Mouse (Mus musculus): Measurements from ENCODE around the gene D1Pas1. TPM values are rescaled to one million over a fixed set of nuclear protein-coding genes. Genes with fewer than 3 reads are reported as not detected.

Gene D1Pas1
- polyA plus RNA-seq, 1 experiment, result 77.4 TPM

DNA sequence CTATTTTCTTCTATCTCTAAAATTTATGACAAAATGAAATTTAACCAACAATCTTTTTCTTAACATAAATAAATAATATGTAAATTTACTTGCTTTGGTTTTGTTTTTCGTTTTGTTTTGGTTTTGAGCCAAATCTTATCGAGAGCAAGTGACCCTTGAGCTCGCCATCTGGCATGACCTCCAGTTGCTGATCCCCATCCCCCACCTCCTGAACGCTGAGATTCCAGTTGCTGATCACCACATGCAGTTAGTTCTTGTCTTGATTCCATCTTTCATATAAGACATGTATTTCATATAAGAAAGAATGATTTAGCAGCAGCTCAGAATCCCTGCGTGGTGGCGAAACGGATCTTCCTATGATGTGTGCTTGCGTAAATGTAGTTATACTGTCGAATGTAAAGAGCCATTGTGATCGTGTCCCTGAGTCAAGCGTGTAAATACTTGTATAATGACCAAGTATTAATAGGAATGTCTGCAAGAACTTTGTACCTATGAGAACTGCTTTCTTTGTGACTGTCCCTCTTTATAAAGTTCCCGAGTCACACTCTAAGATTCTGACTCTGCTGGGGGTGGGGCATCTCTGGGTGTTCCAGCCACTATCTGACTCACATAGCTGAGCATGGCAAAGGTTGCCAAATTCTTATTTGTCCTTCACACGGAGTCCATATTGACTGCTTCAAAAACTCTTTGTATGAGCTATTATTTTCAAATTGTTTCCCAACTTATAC is 36.9 kb upstream of the D1Pas1 start:
- H3K36me3 ChIP-seq (ENCODE audit: control insufficient read depth, insufficient read depth, low read length), result no peaks in the 10 kb centered on the region
- H3K27ac ChIP-seq (ENCODE audit: control insufficient read depth, insufficient read depth, low read depth, low read length), result no peak overlapping the region
- H3K27me3 ChIP-seq (ENCODE audit: control insufficient read depth, insufficient read depth, low read length), result no peaks in the 10 kb centered on the region
- H3K4me3 ChIP-seq (ENCODE audit: control insufficient read depth, low read depth, low read length), result no peak overlapping the region
- TF ChIP-seq POLR2A (IDR thresholded peaks at IDR 0.05; ENCODE audit: control insufficient read depth, low read depth, low read length), result no peak
- no peak for TF ChIP-seq CTCF (IDR thresholded peaks at IDR 0.05; ENCODE audit: control insufficient read depth, insufficient read depth, insufficient replicate concordance, low read depth, low read length)
- H3K4me1 ChIP-seq (ENCODE audit: control insufficient read depth, insufficient read depth, low read length), result no peaks in the 10 kb centered on the region

DNA sequence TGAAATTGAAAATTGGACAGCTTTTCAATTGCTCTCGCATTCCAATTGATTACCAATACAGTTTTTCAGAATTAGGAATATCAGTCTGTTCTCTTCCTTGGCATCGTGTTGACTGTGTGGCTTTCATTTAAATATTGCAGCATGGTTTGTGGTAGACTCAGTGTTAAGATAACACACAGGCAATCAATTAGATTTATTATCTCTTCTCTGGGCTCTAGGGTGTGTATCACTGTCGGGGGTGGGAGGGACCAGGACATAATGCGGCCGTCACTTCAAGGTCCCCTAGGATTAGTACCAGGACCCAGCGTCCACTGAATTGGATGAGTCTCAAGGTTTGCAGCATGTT is 36.4 kb upstream of the D1Pas1 start:
- no peak overlapping the region for H3K27ac ChIP-seq (ENCODE audit: control insufficient read depth, insufficient read depth, low read depth, low read length)
- no peaks in the 10 kb centered on the region for H3K36me3 ChIP-seq (ENCODE audit: control insufficient read depth, insufficient read depth, low read length)
- TF ChIP-seq POLR2A (IDR thresholded peaks at IDR 0.05; ENCODE audit: control insufficient read depth, low read depth, low read length) (no peak), CTCF (IDR thresholded peaks at IDR 0.05; ENCODE audit: control insufficient read depth, insufficient read depth, insufficient replicate concordance, low read depth, low read length) (no peak)
- no peak overlapping the region for H3K4me3 ChIP-seq (ENCODE audit: control insufficient read depth, low read depth, low read length)
- no peaks in the 10 kb centered on the region for H3K4me1 ChIP-seq (ENCODE audit: control insufficient read depth, insufficient read depth, low read length)
- no peaks in the 10 kb centered on the region for H3K27me3 ChIP-seq (ENCODE audit: control insufficient read depth, insufficient read depth, low read length)

DNA sequence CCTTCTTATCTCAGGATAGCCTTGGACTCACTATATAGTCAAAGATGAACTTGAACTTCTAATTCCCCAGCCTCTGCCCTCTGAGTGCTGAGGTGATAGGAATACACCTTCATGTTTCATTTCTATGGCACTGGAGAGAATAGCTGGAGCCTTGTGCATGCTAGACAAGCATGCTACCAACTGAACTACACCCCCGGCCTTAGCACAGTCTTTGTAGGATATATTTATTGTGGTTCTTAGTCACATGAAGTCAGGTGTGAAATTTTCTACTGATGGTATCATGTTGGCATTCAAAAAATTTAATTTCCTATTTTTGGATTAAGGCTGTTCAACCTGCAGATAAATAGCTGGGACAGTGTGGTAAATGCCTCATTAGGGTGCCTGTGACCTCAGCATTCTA is 33.0 kb upstream of the D1Pas1 start:
- Histone ChIP-seq H3K4me3 (ENCODE audit: control insufficient read depth, low read depth, low read length) (no peak overlapping the region), H3K36me3 (ENCODE audit: control insufficient read depth, insufficient read depth, low read length) (no peaks in the 10 kb centered on the region), H3K4me1 (ENCODE audit: control insufficient read depth, insufficient read depth, low read length) (no peaks in the 10 kb centered on the region), H3K27ac (ENCODE audit: control insufficient read depth, insufficient read depth, low read depth, low read length) (no peak overlapping the region), H3K27me3 (ENCODE audit: control insufficient read depth, insufficient read depth, low read length) (no peaks in the 10 kb centered on the region)
- TF ChIP-seq POLR2A (IDR thresholded peaks at IDR 0.05; ENCODE audit: control insufficient read depth, low read depth, low read length) (no peak), CTCF (IDR thresholded peaks at IDR 0.05; ENCODE audit: control insufficient read depth, insufficient read depth, insufficient replicate concordance, low read depth, low read length) (no peak)

DNA sequence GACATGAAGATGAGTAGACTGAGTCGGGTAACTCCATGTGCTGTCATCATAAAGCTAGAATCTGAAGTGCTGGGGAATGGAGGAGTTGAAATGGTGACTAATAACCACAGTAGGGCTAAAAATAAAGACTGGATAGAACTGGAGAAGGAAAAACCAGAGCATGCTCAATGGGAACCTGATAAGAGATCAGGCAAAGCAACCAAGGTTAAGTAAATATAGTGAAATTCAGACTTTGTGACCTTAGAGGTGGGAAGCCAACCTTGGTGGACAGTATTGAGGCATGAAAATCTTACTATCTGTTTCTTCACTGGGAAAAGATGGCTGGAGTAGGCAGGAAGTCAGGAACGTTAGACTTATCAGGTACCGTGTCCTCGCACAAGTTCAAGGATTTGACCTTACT is 14.8 kb upstream of the D1Pas1 start:
- no peak for TF ChIP-seq CTCF (IDR thresholded peaks at IDR 0.05; ENCODE audit: control insufficient read depth, insufficient read depth, insufficient replicate concordance, low read depth, low read length)
- TF ChIP-seq POLR2A (IDR thresholded peaks at IDR 0.05; ENCODE audit: control insufficient read depth, low read depth, low read length), result no peak
- Histone ChIP-seq H3K36me3 (ENCODE audit: control insufficient read depth, insufficient read depth, low read length) (no peaks in the 10 kb centered on the region), H3K4me3 (ENCODE audit: control insufficient read depth, low read depth, low read length) (no peak overlapping the region), H3K27ac (ENCODE audit: control insufficient read depth, insufficient read depth, low read depth, low read length) (no peak overlapping the region), H3K4me1 (ENCODE audit: control insufficient read depth, insufficient read depth, low read length) (no peaks in the 10 kb centered on the region), H3K27me3 (ENCODE audit: control insufficient read depth, insufficient read depth, low read length) (no peaks in the 10 kb centered on the region)

DNA sequence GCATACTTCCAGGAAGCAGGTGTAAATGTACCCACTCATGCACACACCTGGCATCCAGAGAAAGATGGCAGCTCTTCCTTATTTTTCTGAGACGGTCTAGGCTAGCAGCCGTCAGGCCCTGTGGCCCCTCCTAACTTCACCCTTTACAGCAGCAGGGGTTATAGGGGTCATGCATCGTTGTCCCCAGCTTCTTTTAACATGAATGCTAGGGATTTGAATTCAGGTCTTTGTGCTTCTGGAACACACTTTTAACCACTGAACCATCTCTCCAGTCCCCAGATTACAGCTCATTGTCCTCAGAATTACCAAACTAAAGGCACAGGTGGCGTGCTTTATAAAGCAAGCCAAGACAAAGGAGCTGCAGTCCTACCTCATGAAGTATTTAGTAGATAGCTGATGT is 12.6 kb upstream of the D1Pas1 start:
- Histone ChIP-seq H3K36me3 (ENCODE audit: control insufficient read depth, insufficient read depth, low read length) (no peaks in the 10 kb centered on the region), H3K27ac (ENCODE audit: control insufficient read depth, insufficient read depth, low read depth, low read length) (no peak overlapping the region), H3K4me1 (ENCODE audit: control insufficient read depth, insufficient read depth, low read length) (no peaks in the 10 kb centered on the region), H3K27me3 (ENCODE audit: control insufficient read depth, insufficient read depth, low read length) (no peaks in the 10 kb centered on the region), H3K4me3 (ENCODE audit: control insufficient read depth, low read depth, low read length) (no peak overlapping the region)
- TF ChIP-seq POLR2A (IDR thresholded peaks at IDR 0.05; ENCODE audit: control insufficient read depth, low read depth, low read length) (no peak), CTCF (IDR thresholded peaks at IDR 0.05; ENCODE audit: control insufficient read depth, insufficient read depth, insufficient replicate concordance, low read depth, low read length) (no peak)

DNA sequence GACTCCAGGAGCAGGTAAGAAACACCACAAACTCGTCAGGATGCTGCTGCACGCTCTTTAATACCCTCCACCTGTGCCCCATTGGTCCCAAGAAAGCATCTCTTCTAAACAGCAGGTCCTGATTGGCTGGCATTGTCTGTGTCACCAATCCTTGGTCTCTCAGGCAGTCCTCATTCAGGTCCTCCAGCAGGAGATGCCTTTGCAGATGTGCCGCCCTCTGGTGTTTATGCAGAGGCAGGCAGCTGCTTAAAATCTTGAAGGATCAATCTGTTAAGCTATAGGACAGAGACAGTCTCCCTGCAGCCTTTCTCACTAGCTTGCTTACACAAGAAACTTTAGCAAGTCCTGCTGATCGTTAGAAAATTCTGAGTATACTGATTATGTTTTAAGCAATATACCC is 7.8 kb upstream of the D1Pas1 start:
- TF ChIP-seq CTCF (IDR thresholded peaks at IDR 0.05; ENCODE audit: control insufficient read depth, insufficient read depth, insufficient replicate concordance, low read depth, low read length) (no peak), POLR2A (IDR thresholded peaks at IDR 0.05; ENCODE audit: control insufficient read depth, low read depth, low read length) (no peak)
- Histone ChIP-seq H3K36me3 (ENCODE audit: control insufficient read depth, insufficient read depth, low read length) (no peaks in the 10 kb centered on the region), H3K27ac (ENCODE audit: control insufficient read depth, insufficient read depth, low read depth, low read length) (no peak overlapping the region), H3K4me3 (ENCODE audit: control insufficient read depth, low read depth, low read length) (no peak overlapping the region), H3K27me3 (ENCODE audit: control insufficient read depth, insufficient read depth, low read length) (no peaks in the 10 kb centered on the region), H3K4me1 (ENCODE audit: control insufficient read depth, insufficient read depth, low read length) (no peaks in the 10 kb centered on the region)

DNA sequence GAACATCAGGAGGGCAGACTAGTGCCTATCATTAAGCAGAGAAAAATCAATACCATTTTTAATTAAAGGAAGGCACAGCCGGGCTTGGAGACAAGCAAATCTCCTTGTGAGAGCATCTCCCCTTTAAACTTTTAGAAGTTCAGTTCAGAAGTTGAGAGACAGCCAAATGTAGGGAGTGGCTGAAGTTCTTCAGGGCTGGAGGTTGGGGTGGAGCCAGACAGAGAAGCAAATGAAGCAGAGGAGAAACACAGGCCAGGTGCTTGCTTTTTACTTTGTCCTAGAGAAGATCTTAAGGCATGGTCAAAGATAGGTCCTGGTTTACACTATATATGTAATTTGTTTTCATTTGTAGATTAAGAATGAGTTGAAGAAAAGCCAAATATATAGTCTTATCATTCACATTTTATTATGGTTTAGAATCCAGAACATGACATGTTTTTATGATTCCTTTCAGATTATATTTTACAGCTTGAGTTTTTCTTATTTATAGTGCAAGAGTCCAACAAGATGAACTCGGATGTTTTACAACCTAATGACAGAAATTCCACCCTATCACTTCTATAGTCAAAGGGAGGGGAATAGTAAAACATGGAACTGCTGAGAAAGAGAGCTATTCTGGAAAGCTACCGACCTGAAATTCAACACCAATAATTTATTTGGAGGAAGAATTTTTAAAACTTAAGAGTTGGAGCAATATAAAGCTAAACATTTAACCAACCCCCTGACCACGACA is 2.9 kb upstream of the D1Pas1 start:
- Histone ChIP-seq H3K4me1 (ENCODE audit: control insufficient read depth, insufficient read depth, low read length) (0 out of 2 replicates have a peak, but pooled peaks cover 2% of the 10 kb centered on the region), H3K27me3 (ENCODE audit: control insufficient read depth, insufficient read depth, low read length) (no peaks in the 10 kb centered on the region), H3K36me3 (ENCODE audit: control insufficient read depth, insufficient read depth, low read length) (no peaks in the 10 kb centered on the region; the same call in 1 of the 2 replicates), H3K27ac (ENCODE audit: control insufficient read depth, insufficient read depth, low read depth, low read length) (no peak overlapping the region), H3K4me3 (ENCODE audit: control insufficient read depth, low read depth, low read length) (peak overlapping the region; percentile 4; the same call in 1 of the 2 replicates)
- no peak for TF ChIP-seq CTCF (IDR thresholded peaks at IDR 0.05; ENCODE audit: control insufficient read depth, insufficient read depth, insufficient replicate concordance, low read depth, low read length)
- no peak for TF ChIP-seq POLR2A (IDR thresholded peaks at IDR 0.05; ENCODE audit: control insufficient read depth, low read depth, low read length)

Measured in testis, adult 2 months (tissue).